Mouse (Mus musculus) limb, embryonic 10.5 days (tissue): ENCODE measurements around the gene Sppl2c. TPM values are rescaled to one million over a fixed set of nuclear protein-coding genes. Genes with fewer than 3 reads are reported as not detected.

Experiments used
- DNase-seq: peaks from one replicate; pipeline ENCODE4 v3.0.0-alpha.2; 2017; ENCODE audit warnings: low spot score
- H3K27ac ChIP-seq: fragments of 300-500 bp; sonication (generic); 2 replicates; pipeline ENCODE4 v1.5.1; 2016; ENCODE audit warnings: mild to moderate bottlenecking
- H3K27me3 ChIP-seq: fragments of 300-500 bp; sonication (generic); 2 replicates; pipeline ENCODE4 v1.6.1; 2016; ENCODE audit warnings: low read depth, mild to moderate bottlenecking; ENCODE audit not compliant: poor library complexity, severe bottlenecking
- H3K36me3 ChIP-seq: fragments of 300-500 bp; sonication (generic); 2 replicates; pipeline ENCODE4 v1.6.1; 2016; ENCODE audit warnings: mild to moderate bottlenecking, moderate library complexity
- H3K4me1 ChIP-seq: fragments of 300-500 bp; sonication (generic); 2 replicates; pipeline ENCODE4 v1.6.1; 2016
- H3K4me3 ChIP-seq: fragments of 300-500 bp; sonication (generic); 2 replicates; pipeline ENCODE4 v1.5.1; 2016; ENCODE audit warnings: mild to moderate bottlenecking, moderate library complexity
- H3K9me3 ChIP-seq: fragments of 300-500 bp; sonication (generic); replicated peaks from 2 replicates; pipeline ENCODE4 v1.6.1; 2016; ENCODE audit warnings: mild to moderate bottlenecking
- WGBS: fragments of 180-500 bp; shearing (Covaris S2); methylation state at CpG from one replicate; pipeline ENCODE4 v1.1.7; 2016; 5-methylcytosine and 5-hydroxymethylcytosine counted together
- polyA plus RNA-seq: library from polyadenylated mRNA; unstranded; fragments of >200 nt; fragmentation: Nextera tagmentation; extraction: Ambion mirVana; gene quantifications from 2 replicates; pipeline ENCODE4 v1.2.1, GENCODE M21; 2016

Gene Sppl2c
- polyA plus RNA-seq, 1 experiment from 2014 or later, result not detected

DNA sequence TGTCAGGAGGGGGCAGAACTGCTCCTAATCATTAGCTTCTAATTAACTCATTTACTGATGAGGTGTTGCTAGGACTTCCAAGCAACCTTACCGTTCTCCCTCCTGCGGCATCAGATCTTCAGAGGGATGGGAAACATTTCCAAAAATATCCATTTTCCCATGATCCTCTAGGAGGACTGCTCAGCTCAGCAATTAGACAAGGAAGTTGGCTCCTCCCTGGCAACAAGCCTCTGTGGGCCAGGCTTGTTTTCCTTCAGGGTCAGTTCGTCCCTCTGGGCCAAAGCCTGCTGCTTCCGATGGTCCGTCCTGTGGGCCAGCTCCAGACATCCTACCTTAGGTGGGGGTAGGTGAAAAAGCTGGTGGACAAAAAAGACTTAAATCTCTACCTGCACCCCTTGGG is 25.0 kb upstream of the Sppl2c start:
- peaks cover 48% of the 10 kb centered on the region for H3K27me3 ChIP-seq
- H3K4me3 ChIP-seq, result no peak overlapping the region
- H3K4me1 ChIP-seq, result peaks cover 21% of the 10 kb centered on the region
- no peaks in the 10 kb centered on the region for H3K36me3 ChIP-seq
- no peak overlapping the region for H3K27ac ChIP-seq
- DNase-seq, result no peak
- WGBS, result 84% methylated on average over 5 of the region's 5 CpGs
- H3K9me3 ChIP-seq, result no peaks in the 10 kb centered on the region

DNA sequence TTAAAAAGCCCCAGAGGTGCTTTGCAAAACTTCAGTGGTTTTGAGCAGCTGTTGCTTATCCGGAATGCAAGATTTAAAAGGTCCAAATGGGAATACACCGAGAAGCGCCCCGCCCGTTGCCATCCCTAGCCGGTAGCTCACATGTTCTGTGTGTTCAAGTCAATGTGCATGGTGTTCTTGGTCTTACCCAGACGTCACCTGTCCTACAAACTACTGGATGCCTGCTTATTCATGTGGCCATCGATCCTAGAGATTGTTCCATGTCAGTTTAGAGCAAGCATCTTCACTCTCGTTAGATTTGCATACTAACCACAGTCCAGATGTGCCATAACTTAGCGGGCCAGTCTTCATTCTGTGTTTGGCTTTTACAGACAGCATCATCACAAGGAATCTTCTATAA is 21.9 kb upstream of the Sppl2c start:
- Histone ChIP-seq H3K27ac (no peak overlapping the region), H3K9me3 (no peaks in the 10 kb centered on the region), H3K4me1 (peaks cover 3% of the 10 kb centered on the region; the same call in 1 of the 2 replicates), H3K36me3 (no peaks in the 10 kb centered on the region), H3K27me3 (peaks cover 18% of the 10 kb centered on the region), H3K4me3 (no peak overlapping the region)
- 91% methylated on average over 10 of the region's 10 CpGs for WGBS
- DNase-seq, result no peak

DNA sequence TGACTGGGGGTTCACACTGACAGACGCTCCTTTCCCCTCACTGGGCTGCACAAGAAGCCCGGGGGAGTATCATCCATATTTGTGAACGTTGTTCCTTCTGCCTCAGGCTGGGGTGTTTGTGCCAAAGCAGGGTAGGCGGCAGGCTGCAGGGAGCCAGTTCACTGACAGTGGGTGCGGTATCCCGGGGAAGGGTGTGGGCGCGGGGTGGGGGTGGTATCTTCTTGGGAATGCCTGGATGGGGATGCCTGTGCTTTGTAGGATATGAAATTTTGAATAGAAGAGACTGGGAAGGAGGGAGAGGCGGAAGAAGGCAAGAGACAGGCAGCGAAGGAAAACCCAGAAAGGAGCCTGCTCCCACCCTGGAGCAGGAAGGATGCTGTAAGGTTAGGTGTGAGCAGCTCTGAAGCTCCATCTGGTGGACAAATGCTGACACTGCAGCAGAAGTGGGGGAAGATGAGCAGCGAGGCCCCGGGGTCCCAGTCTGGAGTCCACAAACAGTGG is 14.8 kb upstream of the Sppl2c start:
- Histone ChIP-seq H3K27me3 (peaks cover 14% of the 10 kb centered on the region), H3K36me3 (no peaks in the 10 kb centered on the region), H3K4me1 (peaks cover 4% of the 10 kb centered on the region; the same call in 1 of the 2 replicates), H3K27ac (no peak overlapping the region), H3K4me3 (no peak overlapping the region; the same call in 1 of the 2 replicates), H3K9me3 (no peaks in the 10 kb centered on the region)
- WGBS, result 39% methylated on average over 12 of the region's 12 CpGs
- peak; percentile 80 for DNase-seq

DNA sequence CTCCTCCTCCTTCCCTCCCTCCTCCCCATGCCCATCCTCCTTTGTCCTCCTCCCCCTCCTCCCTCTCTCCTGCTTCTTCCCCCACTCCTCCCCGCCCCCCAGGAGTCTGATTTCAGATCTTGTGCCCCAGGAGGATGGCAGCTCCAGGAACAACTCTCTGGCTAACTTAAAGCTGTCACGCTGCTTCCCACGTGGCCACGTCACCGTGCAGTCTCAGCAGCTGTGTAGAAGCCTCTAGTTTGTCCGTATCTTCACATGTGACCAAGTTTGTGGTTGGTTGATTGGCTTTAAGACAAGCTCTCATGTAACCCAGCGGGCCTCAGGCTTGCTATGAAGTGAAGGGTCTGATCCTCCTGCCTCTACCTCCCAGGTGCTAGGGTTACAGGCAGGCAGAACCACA is 7.2 kb upstream of the Sppl2c start:
- 46% methylated on average over 7 of the region's 7 CpGs for WGBS
- H3K4me1 ChIP-seq, result peaks cover 5% of the 10 kb centered on the region
- no peaks in the 10 kb centered on the region for H3K9me3 ChIP-seq
- no peaks in the 10 kb centered on the region for H3K36me3 ChIP-seq
- no peak for DNase-seq
- H3K4me3 ChIP-seq, result no peak overlapping the region
- no peak overlapping the region for H3K27ac ChIP-seq
- peaks cover 13% of the 10 kb centered on the region for H3K27me3 ChIP-seq

DNA sequence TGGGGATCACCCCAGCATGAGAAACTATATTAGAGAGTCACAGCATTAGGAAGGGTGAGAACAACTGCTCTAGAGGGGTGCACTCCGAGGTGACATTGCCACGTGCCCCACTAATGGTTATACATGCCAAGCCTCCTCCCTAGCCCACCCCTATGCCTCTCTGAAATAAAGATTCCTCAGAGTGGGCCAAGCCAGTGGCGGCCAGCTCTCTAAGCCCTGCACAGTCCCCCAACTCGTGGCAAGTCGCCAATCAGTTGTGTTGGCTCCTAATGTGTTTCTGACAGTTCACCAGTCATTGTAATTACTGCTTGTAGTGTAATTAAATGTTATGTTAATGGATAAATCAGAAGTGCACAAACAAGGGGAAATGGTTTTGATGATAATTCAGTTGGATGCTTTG is 6.3 kb upstream of the Sppl2c start:
- peaks cover 7% of the 10 kb centered on the region for H3K27me3 ChIP-seq
- 75% methylated on average over 5 of the region's 5 CpGs for WGBS
- H3K4me3 ChIP-seq, result no peak overlapping the region
- H3K4me1 ChIP-seq, result peaks cover 5% of the 10 kb centered on the region
- no peaks in the 10 kb centered on the region for H3K36me3 ChIP-seq
- no peak overlapping the region for H3K27ac ChIP-seq
- H3K9me3 ChIP-seq, result no peaks in the 10 kb centered on the region
- no peak for DNase-seq

DNA sequence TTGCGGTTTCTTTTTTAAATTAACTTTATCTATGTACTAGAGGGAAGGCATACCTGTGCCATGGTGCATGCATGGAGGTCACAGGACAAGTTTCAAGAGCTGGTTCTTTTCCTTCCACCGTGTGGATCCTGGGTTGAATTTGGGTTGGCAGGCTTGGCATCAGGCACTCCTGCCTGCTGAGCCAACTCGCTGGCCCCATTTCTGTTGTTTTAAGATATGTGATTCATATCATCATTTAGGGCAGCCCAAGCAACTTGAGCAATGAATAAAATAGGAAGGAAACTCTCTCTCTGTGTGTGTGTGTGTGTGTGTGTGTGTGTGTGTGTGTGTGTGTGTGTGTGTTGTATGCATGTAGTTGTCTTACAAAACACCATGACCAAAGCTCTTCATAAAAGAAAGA is 4.0 kb upstream of the Sppl2c start:
- Histone ChIP-seq H3K9me3 (no peaks in the 10 kb centered on the region), H3K36me3 (no peaks in the 10 kb centered on the region), H3K4me3 (no peak overlapping the region), H3K27ac (no peak overlapping the region), H3K4me1 (peaks cover 5% of the 10 kb centered on the region), H3K27me3 (peaks cover under 1% of the 10 kb centered on the region; the same call in 1 of the 2 replicates)
- DNase-seq, result no peak
- 86% methylated on average over 3 of the region's 3 CpGs for WGBS

DNA sequence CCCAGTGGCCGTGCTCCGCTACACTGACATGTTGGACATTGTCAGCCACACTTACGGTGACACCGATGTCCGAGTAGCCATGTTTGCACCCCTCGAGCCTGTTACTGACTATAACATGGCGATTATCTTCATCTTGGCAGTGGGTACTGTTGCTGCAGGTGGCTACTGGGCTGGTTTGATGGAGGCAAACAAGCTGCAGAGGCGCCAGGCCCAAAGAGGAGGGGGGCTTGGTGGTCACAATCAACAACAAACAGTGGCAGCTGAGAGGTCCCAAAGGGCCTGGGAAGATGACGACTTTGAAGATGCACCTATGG is 667 bp downstream of the Sppl2c start:
- DNase-seq, result no peak
- H3K4me3 ChIP-seq, result no peak overlapping the region
- no peaks in the 10 kb centered on the region for H3K36me3 ChIP-seq
- H3K27ac ChIP-seq, result no peak overlapping the region
- WGBS, result 93% methylated on average over 9 of the region's 9 CpGs
- no peaks in the 10 kb centered on the region for H3K27me3 ChIP-seq
- H3K9me3 ChIP-seq, result no peaks in the 10 kb centered on the region
- H3K4me1 ChIP-seq, result no peaks in the 10 kb centered on the region

DNA sequence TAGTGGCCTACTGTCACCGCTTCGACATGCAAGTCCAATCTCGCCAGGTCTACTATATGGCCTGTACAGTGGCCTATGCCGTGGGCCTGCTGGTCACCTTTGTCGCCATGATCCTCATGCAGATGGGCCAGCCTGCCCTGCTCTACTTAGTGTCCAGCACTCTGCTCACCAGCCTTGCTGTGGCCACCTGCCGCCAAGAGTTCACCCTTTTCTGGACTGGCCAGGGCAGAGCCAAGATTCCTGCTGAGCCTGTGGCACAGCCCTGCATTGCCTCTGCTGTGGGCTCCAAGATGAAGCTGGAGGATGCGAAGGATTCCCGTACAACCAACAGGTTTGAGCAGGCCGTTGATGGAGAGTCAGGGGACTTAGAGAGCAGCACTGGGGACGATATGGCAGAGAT is 1.6 kb downstream of the Sppl2c start:
- 94% methylated on average over 10 of the region's 10 CpGs for WGBS
- no peaks in the 10 kb centered on the region for H3K36me3 ChIP-seq
- no peak for DNase-seq
- H3K27ac ChIP-seq, result no peak overlapping the region
- H3K4me1 ChIP-seq, result no peaks in the 10 kb centered on the region
- no peaks in the 10 kb centered on the region for H3K9me3 ChIP-seq
- H3K4me3 ChIP-seq, result no peak overlapping the region
- H3K27me3 ChIP-seq, result no peaks in the 10 kb centered on the region

DNA sequence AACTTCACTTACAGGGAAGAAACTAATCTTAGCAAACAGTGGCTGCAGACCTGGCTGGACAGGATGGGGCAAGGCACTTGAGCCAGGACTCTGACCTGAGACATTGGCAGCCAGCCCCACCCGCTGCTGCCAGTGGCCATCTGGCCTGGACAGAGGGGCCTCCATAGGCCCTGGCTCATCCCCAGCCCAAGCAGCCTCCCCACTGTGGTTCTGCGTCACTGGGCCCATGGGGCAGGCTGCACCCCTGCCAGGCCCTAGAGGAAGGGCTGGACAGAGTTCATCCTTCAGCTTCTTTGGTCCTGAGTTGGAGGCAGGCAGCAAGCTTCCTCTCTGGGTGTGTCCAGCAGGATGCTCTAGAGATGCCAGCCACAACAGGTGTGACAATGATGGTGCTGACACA is 3.9 kb downstream of the Sppl2c start:
- no peaks in the 10 kb centered on the region for H3K27me3 ChIP-seq
- 78% methylated on average over 2 of the region's 2 CpGs for WGBS
- no peaks in the 10 kb centered on the region for H3K4me1 ChIP-seq
- H3K9me3 ChIP-seq, result no peaks in the 10 kb centered on the region
- no peak overlapping the region for H3K4me3 ChIP-seq
- no peaks in the 10 kb centered on the region for H3K36me3 ChIP-seq
- DNase-seq, result no peak
- no peak overlapping the region for H3K27ac ChIP-seq

DNA sequence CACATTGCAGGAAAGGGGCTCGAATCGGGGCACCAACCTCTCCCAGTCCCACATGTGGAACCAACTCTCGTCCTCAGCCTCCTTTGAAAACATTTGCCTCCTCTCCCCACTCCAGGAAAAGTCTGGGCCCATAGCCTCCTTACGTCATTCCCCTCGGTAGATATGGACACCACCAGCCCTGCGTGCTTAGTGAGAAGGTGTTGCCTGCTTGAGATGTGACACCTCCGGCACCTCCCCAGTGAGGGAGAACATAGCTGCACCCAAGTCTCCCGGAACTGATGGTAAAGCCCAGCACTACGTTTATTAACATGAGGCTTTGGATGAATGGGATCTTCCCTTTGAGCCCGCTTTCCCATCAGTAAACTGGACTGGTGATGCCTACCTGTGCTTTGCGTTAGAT is 9.3 kb downstream of the Sppl2c start:
- no peaks in the 10 kb centered on the region for H3K36me3 ChIP-seq
- H3K9me3 ChIP-seq, result no peaks in the 10 kb centered on the region
- no peaks in the 10 kb centered on the region for H3K4me1 ChIP-seq
- H3K27me3 ChIP-seq, result peaks cover 16% of the 10 kb centered on the region; the same call in 1 of the 2 replicates
- DNase-seq, result no peak
- no peak overlapping the region for H3K4me3 ChIP-seq
- no peak overlapping the region for H3K27ac ChIP-seq
- 72% methylated on average over 11 of the region's 11 CpGs for WGBS

DNA sequence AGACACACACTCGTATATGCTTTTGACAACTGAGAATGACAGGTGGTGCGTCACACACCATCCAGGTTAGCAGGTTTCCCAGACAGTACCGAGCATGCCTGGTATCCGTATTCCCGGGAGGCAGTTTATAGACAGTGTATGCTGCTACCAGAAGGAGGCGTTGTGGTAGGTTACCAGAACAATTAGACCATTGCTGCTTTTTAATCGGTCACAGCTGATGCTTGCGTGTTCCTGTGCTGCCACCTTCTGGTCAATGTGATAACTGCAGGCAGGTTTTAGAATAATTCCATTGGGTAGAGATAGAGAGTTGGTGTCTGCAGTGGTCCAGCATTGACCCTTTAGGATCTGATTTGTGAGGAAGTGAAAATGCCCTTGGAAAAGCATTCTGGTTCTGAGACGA is 9.7 kb downstream of the Sppl2c start:
- Histone ChIP-seq H3K36me3 (no peaks in the 10 kb centered on the region), H3K27me3 (peaks cover 16% of the 10 kb centered on the region; the same call in 1 of the 2 replicates), H3K4me1 (no peaks in the 10 kb centered on the region), H3K4me3 (no peak overlapping the region), H3K27ac (no peak overlapping the region), H3K9me3 (no peaks in the 10 kb centered on the region)
- DNase-seq, result peak; percentile 84
- 12% methylated on average over 9 of the region's 9 CpGs for WGBS

DNA sequence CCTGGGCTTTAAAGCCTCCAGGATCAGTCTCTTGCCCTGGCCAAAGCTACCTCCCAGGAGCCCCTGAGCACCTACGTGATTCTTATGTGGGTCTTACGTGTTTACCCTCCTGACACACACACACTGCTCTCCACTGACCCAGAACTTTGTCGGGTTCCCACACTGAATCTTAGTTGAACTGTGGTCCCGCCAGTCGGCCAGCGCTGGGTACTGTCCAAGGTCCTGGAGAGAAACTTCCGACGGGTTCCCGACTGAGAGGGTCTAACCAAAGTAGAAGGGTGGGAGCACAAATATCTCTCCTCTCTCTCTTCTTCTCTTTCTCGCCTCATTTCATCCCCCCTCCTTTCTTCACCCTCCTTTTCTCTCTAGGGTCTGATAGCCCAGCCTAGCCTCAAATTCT is 11.7 kb downstream of the Sppl2c start:
- Histone ChIP-seq H3K4me1 (no peaks in the 10 kb centered on the region), H3K4me3 (no peak overlapping the region), H3K27ac (no peak overlapping the region), H3K9me3 (no peaks in the 10 kb centered on the region), H3K27me3 (peaks cover 16% of the 10 kb centered on the region; the same call in 1 of the 2 replicates), H3K36me3 (no peaks in the 10 kb centered on the region)
- 8% methylated on average over 10 of the region's 10 CpGs for WGBS
- DNase-seq, result peak; percentile 74

DNA sequence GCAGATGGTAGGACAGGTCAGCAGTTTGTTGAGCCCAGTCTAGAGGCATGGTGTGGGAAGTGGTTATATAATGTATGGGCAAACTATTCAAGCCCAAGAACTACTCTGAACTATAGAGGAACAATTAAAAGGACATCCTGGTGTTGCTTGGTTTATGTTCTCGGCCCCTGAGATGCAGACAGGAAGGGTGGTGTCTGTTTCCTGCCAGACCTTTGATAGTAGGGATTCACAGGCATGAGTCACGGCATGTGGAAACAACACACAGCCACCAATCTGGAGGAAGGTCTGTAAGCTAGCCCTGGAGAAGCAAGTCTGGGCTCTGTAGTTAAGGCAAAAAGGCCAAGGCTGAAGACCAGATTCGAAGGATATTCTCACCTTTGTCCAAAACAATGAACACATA is 17.1 kb downstream of the Sppl2c start:
- no peak for DNase-seq
- 81% methylated on average over 3 of the region's 3 CpGs for WGBS
- H3K4me3 ChIP-seq, result no peak overlapping the region
- H3K27ac ChIP-seq, result no peak overlapping the region
- no peaks in the 10 kb centered on the region for H3K4me1 ChIP-seq
- H3K36me3 ChIP-seq, result no peaks in the 10 kb centered on the region
- peaks cover 2% of the 10 kb centered on the region; the same call in 1 of the 2 replicates for H3K27me3 ChIP-seq
- no peaks in the 10 kb centered on the region for H3K9me3 ChIP-seq

DNA sequence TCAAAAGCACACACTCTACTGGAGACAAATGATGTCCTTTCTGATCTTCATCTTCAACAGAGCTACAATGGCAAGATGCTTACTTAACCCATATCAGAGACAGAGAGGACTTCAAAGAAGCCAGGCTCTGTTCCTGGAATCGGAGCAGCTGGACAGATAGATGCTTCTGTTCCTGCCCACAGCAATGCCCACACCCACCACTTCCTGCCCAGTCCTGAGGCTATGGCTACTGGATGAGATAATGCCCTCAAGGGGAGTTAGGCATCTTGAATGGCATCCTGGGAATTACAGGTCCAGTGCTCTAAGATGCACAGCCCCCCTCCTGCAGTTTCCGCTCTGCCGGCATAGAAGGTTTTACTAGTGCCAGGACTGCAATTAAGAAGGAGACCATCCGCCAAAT is 20.4 kb downstream of the Sppl2c start:
- 80% methylated on average over 4 of the region's 4 CpGs for WGBS

More for the DNA sequence above, 20.4 kb downstream of the Sppl2c start:
- H3K36me3 ChIP-seq, result no peaks in the 10 kb centered on the region
- H3K4me1 ChIP-seq, result no peaks in the 10 kb centered on the region
- DNase-seq, result no peak
- no peaks in the 10 kb centered on the region for H3K27me3 ChIP-seq
- no peaks in the 10 kb centered on the region for H3K9me3 ChIP-seq
- H3K4me3 ChIP-seq, result no peak overlapping the region
- H3K27ac ChIP-seq, result no peak overlapping the region
